Mouse (Mus musculus): ENCODE measurements around the gene Map2k2. TPM values are rescaled to one million over a fixed set of nuclear protein-coding genes. Genes with fewer than 3 reads are reported as not detected.

The Map2k2 gene
- total and polyA plus RNA-seq, 3 experiments, result 52.2 to 272 (median 63.5) TPM

DNA sequence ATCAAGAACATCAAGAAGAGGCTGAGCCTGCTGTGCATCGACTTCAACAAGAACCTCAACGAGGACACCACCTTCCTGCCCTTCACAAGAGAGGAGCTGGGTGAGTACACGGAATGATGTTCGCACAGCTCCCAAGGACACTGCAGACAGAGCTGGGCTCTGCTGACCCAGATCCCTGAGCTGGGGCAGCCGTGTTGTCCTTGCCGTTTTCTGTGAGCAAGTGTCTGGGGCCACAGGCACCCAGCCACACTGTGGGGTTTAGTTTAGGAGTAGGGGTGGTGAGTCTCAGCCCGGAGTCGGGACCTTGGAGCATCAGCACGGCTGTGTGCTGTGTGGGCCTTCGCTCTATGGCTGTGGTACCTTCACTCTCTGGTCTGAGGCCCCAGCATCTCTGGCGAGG is 27.8 kb upstream of the Map2k2 start:
- Histone ChIP-seq H3K36me3 (replicated peaks) (peaks cover 100% of the 10 kb centered on the region), H3K4me3 (ENCODE audit: low read depth, low read length) (no peak overlapping the region), H3K27me3 (ENCODE audit: insufficient read depth, low read length) (no peaks in the 10 kb centered on the region), H3K4me1 (ENCODE audit: insufficient read depth, low read depth, low read length) (peaks cover 21% of the 10 kb centered on the region; the same call in 1 of the 2 replicates), H3K9me3 (replicated peaks) (no peaks in the 10 kb centered on the region)
- DNase-seq (ENCODE audit: low spot score) (no peak), ATAC-seq (ENCODE audit: extremely low read depth, insufficient number of reproducible peaks, low FRiP score, poor library complexity, severe bottlenecking) (no peak)
- TF ChIP-seq GATA1 (IDR thresholded peaks at IDR 0.05; ENCODE audit: borderline replicate concordance, low read length) (no peak), CTCF (IDR thresholded peaks at IDR 0.05; ENCODE audit: low read depth, low read length) (no peak), POLR2AphosphoS5 (IDR thresholded peaks at IDR 0.05; ENCODE audit: insufficient replicate concordance, low read depth, low read length) (no peak), GATA2 (IDR thresholded peaks at IDR 0.05; ENCODE audit: borderline replicate concordance, low read depth, low read length) (no peak), TAL1 (conservative IDR thresholded peaks at IDR 0.05; ENCODE audit: low read depth, low read length) (no peak)

- Histone ChIP-seq H3K9me3 (replicated peaks) (no peaks in the 10 kb centered on the region), H3K36me3 (replicated peaks) (peaks cover 87% of the 10 kb centered on the region), H3K27me3 (ENCODE audit: insufficient read depth, low read length) (no peaks in the 10 kb centered on the region), H3K4me3 (ENCODE audit: low read depth, low read length) (no peak overlapping the region), H3K4me1 (ENCODE audit: insufficient read depth, low read depth, low read length) (peaks cover 20% of the 10 kb centered on the region; the same call in 1 of the 2 replicates)
- DNase-seq (ENCODE audit: low spot score) (no peak), ATAC-seq (ENCODE audit: extremely low read depth, insufficient number of reproducible peaks, low FRiP score, poor library complexity, severe bottlenecking) (no peak)
- TF ChIP-seq GATA2 (IDR thresholded peaks at IDR 0.05; ENCODE audit: borderline replicate concordance, low read depth, low read length) (no peak), TAL1 (conservative IDR thresholded peaks at IDR 0.05; ENCODE audit: low read depth, low read length) (no peak), GATA1 (IDR thresholded peaks at IDR 0.05; ENCODE audit: borderline replicate concordance, low read length) (no peak), CTCF (IDR thresholded peaks at IDR 0.05; ENCODE audit: low read depth, low read length) (no peak), POLR2AphosphoS5 (IDR thresholded peaks at IDR 0.05; ENCODE audit: insufficient replicate concordance, low read depth, low read length) (no peak)
Measured at GRCm38 (mm10) chr10:81080008-81080655, 25.6 kb upstream of the Map2k2 start.

DNA sequence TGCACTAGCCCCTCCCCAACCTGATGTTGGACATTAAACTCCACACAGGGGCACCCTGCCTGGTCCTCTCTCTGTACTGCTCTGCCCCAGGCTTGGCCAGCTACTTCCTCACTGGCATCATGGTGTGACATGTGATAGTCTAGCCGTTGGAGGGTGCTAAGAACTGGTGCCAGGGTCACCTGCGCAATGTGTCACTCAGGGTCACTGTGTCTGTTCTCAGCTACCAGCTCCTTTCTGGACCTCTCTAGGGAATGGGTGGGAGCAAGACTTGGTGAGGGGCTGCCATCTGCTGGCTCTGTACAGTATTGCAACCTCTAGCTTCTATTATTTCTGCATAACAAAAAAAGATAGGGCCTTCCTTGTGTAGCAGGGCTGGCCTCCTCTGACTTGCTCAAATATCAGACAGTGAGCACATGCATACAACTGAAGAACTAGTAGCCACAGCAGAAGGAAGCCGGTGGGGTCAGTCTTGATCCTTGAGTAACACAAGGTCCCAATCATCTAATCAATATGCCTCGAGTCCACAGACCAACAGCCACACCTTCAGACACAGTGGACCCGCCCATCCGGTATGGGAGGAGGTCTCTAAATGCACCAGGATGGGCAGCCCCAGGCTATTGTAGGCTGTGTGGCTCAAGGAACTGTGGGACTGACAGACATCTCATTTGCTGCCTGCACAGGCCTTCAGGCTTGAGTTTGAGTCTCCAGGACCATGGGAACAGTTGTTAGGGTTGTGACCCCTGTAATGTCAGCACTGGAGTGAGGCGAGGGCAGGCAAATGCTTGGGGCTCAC is 23.4 kb upstream of the Map2k2 start:
- Histone ChIP-seq H3K9me3 (replicated peaks) (no peaks in the 10 kb centered on the region; the same call in 1 of the 2 replicates), H3K4me1 (ENCODE audit: insufficient read depth, low read depth, low read length) (peaks cover 13% of the 10 kb centered on the region; the same call in 1 of the 2 replicates), H3K4me3 (ENCODE audit: low read depth, low read length) (no peak overlapping the region), H3K27me3 (ENCODE audit: insufficient read depth, low read length) (no peaks in the 10 kb centered on the region; the same call in 1 of the 2 replicates), H3K36me3 (replicated peaks) (peaks cover 65% of the 10 kb centered on the region)
- no peak for TF ChIP-seq POLR2AphosphoS5 (IDR thresholded peaks at IDR 0.05; ENCODE audit: insufficient replicate concordance, low read depth, low read length)
- peak; percentile 81 for TF ChIP-seq CTCF (IDR thresholded peaks at IDR 0.05; ENCODE audit: low read depth, low read length)
- DNase-seq (ENCODE audit: low spot score), result peak; percentile 74
- ATAC-seq (ENCODE audit: extremely low read depth, insufficient number of reproducible peaks, low FRiP score, poor library complexity, severe bottlenecking), result peak; percentile 45; the same call in 1 of the 2 replicates

- no peaks in the 10 kb centered on the region; the same call in none of the 2 replicates for H3K9me3 ChIP-seq (replicated peaks)
- no peak for DNase-seq (ENCODE audit: low spot score)
- H3K27me3 ChIP-seq (ENCODE audit: insufficient read depth, low read length), result peaks cover 23% of the 10 kb centered on the region
- peaks cover 18% of the 10 kb centered on the region for H3K36me3 ChIP-seq (replicated peaks)
- TF ChIP-seq GATA2 (IDR thresholded peaks at IDR 0.05; ENCODE audit: borderline replicate concordance, low read depth, low read length), result no peak
- no peak for TF ChIP-seq CTCF (IDR thresholded peaks at IDR 0.05; ENCODE audit: low read depth, low read length)
- TF ChIP-seq GATA1 (IDR thresholded peaks at IDR 0.05; ENCODE audit: borderline replicate concordance, low read length), result no peak
- no peak for TF ChIP-seq TAL1 (conservative IDR thresholded peaks at IDR 0.05; ENCODE audit: low read depth, low read length)
- TF ChIP-seq POLR2AphosphoS5 (IDR thresholded peaks at IDR 0.05; ENCODE audit: insufficient replicate concordance, low read depth, low read length), result no peak
- no peak for ATAC-seq (ENCODE audit: extremely low read depth, insufficient number of reproducible peaks, low FRiP score, poor library complexity, severe bottlenecking)
- no peak overlapping the region for H3K4me3 ChIP-seq (ENCODE audit: low read depth, low read length)
- peaks cover 10% of the 10 kb centered on the region; the same call in 1 of the 2 replicates for H3K4me1 ChIP-seq (ENCODE audit: insufficient read depth, low read depth, low read length)
Measured at GRCm38 (mm10) chr10:81087021-81087420, 18.7 kb upstream of the Map2k2 start.

DNA sequence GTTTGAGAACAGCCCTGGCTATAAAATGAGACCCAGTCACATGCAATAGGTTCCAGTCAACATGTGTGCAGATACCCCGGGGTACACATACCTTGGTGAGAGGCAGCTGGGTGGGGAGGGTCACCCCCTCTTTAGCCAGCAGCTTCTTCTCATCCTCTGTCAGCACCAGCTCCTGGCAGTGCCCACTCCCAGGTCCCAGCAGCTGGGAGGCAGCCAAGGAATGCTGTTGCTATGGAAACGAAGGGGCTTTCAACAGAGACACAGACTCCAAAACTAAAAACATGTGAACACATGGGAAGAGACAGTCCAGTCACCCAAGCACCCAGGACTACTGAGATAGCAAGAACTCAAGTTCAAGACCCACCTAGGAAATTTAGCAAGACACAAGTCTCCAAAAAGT is 16.5 kb upstream of the Map2k2 start:
- Histone ChIP-seq H3K27me3 (ENCODE audit: insufficient read depth, low read length) (peaks cover 45% of the 10 kb centered on the region), H3K36me3 (replicated peaks) (no peaks in the 10 kb centered on the region), H3K9me3 (replicated peaks) (no peaks in the 10 kb centered on the region; the same call in none of the 2 replicates), H3K4me3 (ENCODE audit: low read depth, low read length) (no peak overlapping the region), H3K4me1 (ENCODE audit: insufficient read depth, low read depth, low read length) (peaks cover 17% of the 10 kb centered on the region)
- no peak for DNase-seq (ENCODE audit: low spot score)
- ATAC-seq (ENCODE audit: extremely low read depth, insufficient number of reproducible peaks, low FRiP score, poor library complexity, severe bottlenecking), result no peak
- TF ChIP-seq GATA2 (IDR thresholded peaks at IDR 0.05; ENCODE audit: borderline replicate concordance, low read depth, low read length), result no peak
- TF ChIP-seq CTCF (IDR thresholded peaks at IDR 0.05; ENCODE audit: low read depth, low read length), result no peak
- TF ChIP-seq TAL1 (conservative IDR thresholded peaks at IDR 0.05; ENCODE audit: low read depth, low read length), result no peak
- TF ChIP-seq GATA1 (IDR thresholded peaks at IDR 0.05; ENCODE audit: borderline replicate concordance, low read length), result no peak
- TF ChIP-seq POLR2AphosphoS5 (IDR thresholded peaks at IDR 0.05; ENCODE audit: insufficient replicate concordance, low read depth, low read length), result no peak

DNA sequence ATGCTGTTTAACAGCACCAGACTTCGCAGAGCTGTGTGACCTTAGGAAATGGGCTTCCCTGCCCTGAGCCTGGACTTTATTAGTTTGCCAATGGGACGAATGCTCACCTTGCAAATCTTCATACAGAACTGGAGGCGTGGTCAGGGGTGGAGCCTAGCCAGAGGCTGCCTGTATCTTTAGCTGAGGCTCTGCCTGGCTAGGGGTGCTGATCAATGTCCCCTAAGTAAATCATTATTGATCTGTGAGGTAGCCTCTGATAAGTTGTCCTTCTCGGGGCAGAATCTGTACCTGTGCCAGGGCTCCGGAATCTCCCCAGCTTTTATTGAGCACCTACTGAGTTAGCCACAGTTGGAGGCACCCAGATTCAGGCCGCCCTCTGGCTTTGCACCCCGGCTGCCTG is 15.1 kb upstream of the Map2k2 start:
- no peak for ATAC-seq (ENCODE audit: extremely low read depth, insufficient number of reproducible peaks, low FRiP score, poor library complexity, severe bottlenecking)
- peaks cover 45% of the 10 kb centered on the region for H3K27me3 ChIP-seq (ENCODE audit: insufficient read depth, low read length)
- H3K4me3 ChIP-seq (ENCODE audit: low read depth, low read length), result no peak overlapping the region
- peaks cover 29% of the 10 kb centered on the region for H3K4me1 ChIP-seq (ENCODE audit: insufficient read depth, low read depth, low read length)
- DNase-seq (ENCODE audit: low spot score), result no peak
- H3K9me3 ChIP-seq (replicated peaks), result no peaks in the 10 kb centered on the region; the same call in none of the 2 replicates
- H3K36me3 ChIP-seq (replicated peaks), result no peaks in the 10 kb centered on the region
- no peak for TF ChIP-seq TAL1 (conservative IDR thresholded peaks at IDR 0.05; ENCODE audit: low read depth, low read length)
- no peak for TF ChIP-seq POLR2AphosphoS5 (IDR thresholded peaks at IDR 0.05; ENCODE audit: insufficient replicate concordance, low read depth, low read length)
- no peak for TF ChIP-seq CTCF (IDR thresholded peaks at IDR 0.05; ENCODE audit: low read depth, low read length)
- TF ChIP-seq GATA1 (IDR thresholded peaks at IDR 0.05; ENCODE audit: borderline replicate concordance, low read length), result no peak
- no peak for TF ChIP-seq GATA2 (IDR thresholded peaks at IDR 0.05; ENCODE audit: borderline replicate concordance, low read depth, low read length)
